Mouse (Mus musculus) myocyte (in vitro differentiated cells): ENCODE measurements around the gene Amigo1.

Experiments used
- TCF12 ChIP-seq: IDR thresholded peaks from one replicate; pipeline ENCODE4 v1.6.1; 2011; ENCODE audit warnings: mild to moderate bottlenecking, control low read depth; ENCODE audit not compliant: poor library complexity, insufficient read depth, severe bottlenecking
- USF1 ChIP-seq: IDR thresholded peaks from one replicate; pipeline ENCODE4 v1.6.1; 2011; ENCODE audit warnings: low read depth, mild to moderate bottlenecking, control low read depth, moderate library complexity

GRCm38 (mm10) chr3:108166486-108167211 is 19.5 kb upstream of the Amigo1 start:
- TF ChIP-seq TCF12 (no peak), USF1 (no peak)
